Mouse (Mus musculus): ENCODE results near the gene A030003K21Rik. TPM values are rescaled to one million over a fixed set of nuclear protein-coding genes. Genes with fewer than 3 reads are reported as not detected.

The A030003K21Rik gene
- polyA plus RNA-seq, 1 experiment from 2014 or later = not detected

GRCm38 (mm10) chr1:82900567-82900966, 42.6 kb downstream of the A030003K21Rik start:
- no peaks in the 10 kb centered on the region for H3K27me3 ChIP-seq (ENCODE audit: insufficient read depth, poor library complexity, severe bottlenecking)
- H3K27ac ChIP-seq = no peak overlapping the region
- no peaks in the 10 kb centered on the region for H3K9me3 ChIP-seq
- H3K4me3 ChIP-seq = no peak overlapping the region
- peaks cover 62% of the 10 kb centered on the region for H3K36me3 ChIP-seq
- 97% methylated on average over 1 of the region's 1 CpGs for WGBS
- DNase-seq (ENCODE audit: low spot score) = no peak
- 0 out of 2 replicates have a peak, but pooled peaks cover 3% of the 10 kb centered on the region for H3K4me1 ChIP-seq (replicated peaks)

- WGBS = 97% methylated on average over 7 of the region's 7 CpGs
- no peaks in the 10 kb centered on the region for H3K27me3 ChIP-seq (ENCODE audit: insufficient read depth, poor library complexity, severe bottlenecking)
- H3K27ac ChIP-seq = no peak overlapping the region
- H3K9me3 ChIP-seq = no peaks in the 10 kb centered on the region
- no peak for DNase-seq (ENCODE audit: low spot score)
- no peak overlapping the region for H3K4me3 ChIP-seq
- H3K36me3 ChIP-seq = peaks cover 78% of the 10 kb centered on the region
- H3K4me1 ChIP-seq (replicated peaks) = no peaks in the 10 kb centered on the region
Observed at GRCm38 (mm10) chr1:82893269-82893668, 49.9 kb downstream of the A030003K21Rik start.

Other genes with a start within 250 kb of the A030003K21Rik start
- gene Mff, start 218.5 kb downstream of the A030003K21Rik start, polyA plus RNA-seq (2016; fragmentation: Nextera tagmentation; extraction: Ambion mirVana) = 203 and 222 TPM in 2 replicates
- 0.13 TPM in 1 of 2 replicates, not detected in the other for gene Tm4sf20, start 174.9 kb downstream of the A030003K21Rik start, polyA plus RNA-seq (2016; fragmentation: Nextera tagmentation; extraction: Ambion mirVana)
- not detected in 2 replicates for gene Gm47791, start 172.1 kb downstream of the A030003K21Rik start, polyA plus RNA-seq (2016; fragmentation: Nextera tagmentation; extraction: Ambion mirVana)
- 27.6 and 34.5 TPM in 2 replicates for gene Agfg1, start 103.9 kb downstream of the A030003K21Rik start, polyA plus RNA-seq (2016; fragmentation: Nextera tagmentation; extraction: Ambion mirVana)
- 0.41 TPM in 1 of 2 replicates, not detected in the other for gene A030005L19Rik, start 30.1 kb downstream of the A030003K21Rik start, polyA plus RNA-seq (2016; fragmentation: Nextera tagmentation; extraction: Ambion mirVana)
- gene A030014E15Rik, start 18.5 kb downstream of the A030003K21Rik start, polyA plus RNA-seq (2016; fragmentation: Nextera tagmentation; extraction: Ambion mirVana) = not detected in 2 replicates
- not detected in 2 replicates for gene Gm6217, start 12.0 kb downstream of the A030003K21Rik start, polyA plus RNA-seq (2016; fragmentation: Nextera tagmentation; extraction: Ambion mirVana)
- not detected in 2 replicates for gene Gm7544, start 12.6 kb upstream of the A030003K21Rik start, polyA plus RNA-seq (2016; fragmentation: Nextera tagmentation; extraction: Ambion mirVana)
- gene Gm47955, start 16.9 kb upstream of the A030003K21Rik start, polyA plus RNA-seq (2016; fragmentation: Nextera tagmentation; extraction: Ambion mirVana) = not detected in 2 replicates
- gene Gm47959, start 57.2 kb upstream of the A030003K21Rik start, polyA plus RNA-seq (2016; fragmentation: Nextera tagmentation; extraction: Ambion mirVana) = not detected in 2 replicates
- 0.47 and 0.67 TPM in 2 replicates for gene Slc19a3, start 95.1 kb upstream of the A030003K21Rik start, polyA plus RNA-seq (2016; fragmentation: Nextera tagmentation; extraction: Ambion mirVana)
- gene Krtap28-10, start 99.1 kb upstream of the A030003K21Rik start, polyA plus RNA-seq (2016; fragmentation: Nextera tagmentation; extraction: Ambion mirVana) = not detected in 2 replicates
- not detected in 2 replicates for gene Gm47969, start 101.5 kb upstream of the A030003K21Rik start, polyA plus RNA-seq (2016; fragmentation: Nextera tagmentation; extraction: Ambion mirVana)
- not detected in 2 replicates for gene A030005K14Rik, start 116.0 kb upstream of the A030003K21Rik start, polyA plus RNA-seq (2016; fragmentation: Nextera tagmentation; extraction: Ambion mirVana)
- not detected in 2 replicates for gene Krtap28-13, start 117.5 kb upstream of the A030003K21Rik start, polyA plus RNA-seq (2016; fragmentation: Nextera tagmentation; extraction: Ambion mirVana)
- 0.26 TPM in 1 of 2 replicates, not detected in the other for gene Ccl20, start 173.4 kb upstream of the A030003K21Rik start, polyA plus RNA-seq (2016; fragmentation: Nextera tagmentation; extraction: Ambion mirVana)
- 0.67 and 0.85 TPM in 2 replicates for gene Daw1, start 216.4 kb upstream of the A030003K21Rik start, polyA plus RNA-seq (2016; fragmentation: Nextera tagmentation; extraction: Ambion mirVana)